Mouse (Mus musculus) inflammation-experienced regulatory T-cells, adult 16 weeks (primary cell): ENCODE data around the gene Pdlim4. TPM values are rescaled to one million over a fixed set of nuclear protein-coding genes. Genes with fewer than 3 reads are reported as not detected.

Experiments used
- polyA plus RNA-seq: library from polyadenylated mRNA; unstranded; fragments of 100-300 nt; shearing (Covaris generic); gene quantifications from one replicate; pipeline ENCODE4 v1.2.1, GENCODE M21; 2017

Gene Pdlim4
- polyA plus RNA-seq: 1.7 TPM

GRCm38 (mm10) chr11:54068520-54069371 is at the start of gene Pdlim4:
Gene Pdlim4 (minus strand): TSS chr11:54069014.

GRCm38 (mm10) chr11:54100045-54100691 is 31.4 kb upstream of the Pdlim4 start, which contains the start of gene P4ha2:
Gene P4ha2 (plus strand): TSS chr11:54100095.

GRCm38 (mm10) chr11:54028044-54028951 is 40.5 kb downstream of the Pdlim4 start, which contains the start of gene Slc22a4:
Gene Slc22a4 (minus strand): TSS chr11:54028090.

Other genes with a start within 250 kb of the Pdlim4 start
- gene Gm12216, start 209.8 kb downstream of the Pdlim4 start, polyA plus RNA-seq: 44.5 TPM
- gene Slc22a5, start 177.4 kb downstream of the Pdlim4 start, polyA plus RNA-seq: 36.2 TPM
- gene Slc22a21, start 88.7 kb downstream of the Pdlim4 start, polyA plus RNA-seq: 0.78 TPM
- not detected for gene Slc22a4, start 40.9 kb downstream of the Pdlim4 start, polyA plus RNA-seq
- gene P4ha2, start 31.1 kb upstream of the Pdlim4 start, polyA plus RNA-seq: 0.29 TPM
- 0.62 TPM for gene Csf2, start 180.7 kb upstream of the Pdlim4 start, polyA plus RNA-seq
- not detected for gene Il3, start 198.3 kb upstream of the Pdlim4 start, polyA plus RNA-seq
- not detected for gene Acsl6, start 234.8 kb upstream of the Pdlim4 start, polyA plus RNA-seq